Mouse (Mus musculus) liver, embryonic 14.5 days (tissue): ENCODE data around the gene Cacna1a.

Source experiments
- CTCF ChIP-seq: IDR thresholded peaks from 2 replicates; pipeline ENCODE4 v1.5.1; 2016; ENCODE audit warnings: antibody characterized with exemption, low read depth, control low read depth
- EP300 ChIP-seq: IDR thresholded peaks from 2 replicates; pipeline ENCODE4 v1.6.1; 2016; ENCODE audit warnings: antibody characterized with exemption, low read depth

DNA sequence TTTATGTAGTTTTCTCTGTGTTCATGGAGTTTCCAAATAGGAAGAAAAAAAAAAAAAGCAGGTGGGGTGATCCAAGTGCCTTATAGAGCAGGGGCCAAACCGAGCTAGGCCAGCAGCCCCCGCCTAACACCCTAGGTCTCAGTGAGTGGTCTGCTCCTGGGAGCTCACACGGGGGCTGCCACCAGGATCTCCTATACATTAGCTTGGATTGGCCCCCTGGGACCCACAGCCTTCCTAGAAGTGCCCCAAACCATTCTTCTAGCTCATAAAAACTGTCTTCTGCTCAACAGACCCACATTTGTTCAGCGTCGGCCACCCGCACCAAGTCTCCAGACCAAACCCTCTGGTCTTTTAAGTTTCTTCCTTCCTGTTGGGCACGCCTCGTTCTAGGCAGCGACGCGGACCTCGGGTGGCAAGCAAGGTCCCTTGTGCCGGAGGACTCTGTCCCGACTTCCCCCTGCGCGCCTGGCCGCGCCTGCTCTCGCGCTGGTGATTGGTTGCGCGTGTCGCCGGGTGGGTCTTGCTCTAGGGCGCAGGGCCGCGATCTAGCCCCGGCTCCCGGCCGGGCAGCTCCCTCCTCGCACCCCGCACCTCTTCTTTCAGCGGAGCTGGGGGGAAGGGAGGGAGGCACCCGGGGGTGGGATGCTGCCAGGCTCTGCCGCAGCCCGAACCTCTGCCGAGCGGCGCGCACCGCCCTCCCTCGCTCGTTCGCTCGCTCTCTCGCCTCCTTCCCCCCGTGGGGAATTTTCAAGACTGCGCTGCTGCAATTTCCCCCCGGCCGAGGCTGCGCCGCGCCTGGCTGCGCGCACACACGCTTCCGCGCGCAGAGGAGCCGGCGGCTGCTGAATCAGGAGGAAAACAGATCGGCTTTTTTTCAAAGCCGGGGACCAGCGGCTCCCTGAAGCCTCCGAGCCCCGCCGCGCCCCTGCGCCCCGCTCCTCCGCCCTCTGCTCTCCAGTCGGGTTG lies 25.9 kb downstream of the Cacna1a start:
- TF ChIP-seq CTCF (no peak), EP300 (no peak)
